Mouse (Mus musculus) heart, embryonic 12.5 days (tissue): ENCODE measurements around the gene Htra3. TPM values are rescaled to one million over a fixed set of nuclear protein-coding genes. Genes with fewer than 3 reads are reported as not detected.

ENCODE experiments used
- ATAC-seq: fragments of 200-750 bp; cut with Nextera tagmentation; 2 replicates; pipeline ENCODE4 v1.8.0; 2017; ENCODE audit warnings: moderate TSS enrichment, moderate library complexity; ENCODE audit not compliant: insufficient number of reproducible peaks, low FRiP score
- H3K27ac ChIP-seq: fragments of 300-500 bp; sonication (generic); 2 replicates; pipeline ENCODE4 v1.5.1; 2016; ENCODE audit warnings: mild to moderate bottlenecking, moderate library complexity; ENCODE audit not compliant: poor library complexity, severe bottlenecking
- H3K27me3 ChIP-seq: fragments of 300-500 bp; sonication (generic); replicated peaks from 2 replicates; pipeline ENCODE4 v1.6.1; 2016; ENCODE audit warnings: mild to moderate bottlenecking, moderate library complexity
- H3K36me3 ChIP-seq: fragments of 300-500 bp; sonication (generic); 2 replicates; pipeline ENCODE4 v1.6.1; 2016; ENCODE audit warnings: mild to moderate bottlenecking, moderate library complexity
- H3K4me1 ChIP-seq: fragments of 300-500 bp; sonication (generic); replicated peaks from 2 replicates; pipeline ENCODE4 v1.6.1; 2016; ENCODE audit warnings: mild to moderate bottlenecking
- H3K4me2 ChIP-seq: fragments of 300-500 bp; sonication (generic); 2 replicates; pipeline ENCODE4 v1.6.1; 2016; ENCODE audit warnings: mild to moderate bottlenecking, moderate library complexity
- H3K4me3 ChIP-seq: fragments of 300-500 bp; sonication (generic); 2 replicates; pipeline ENCODE4 v1.5.1; 2016; ENCODE audit warnings: mild to moderate bottlenecking
- H3K9ac ChIP-seq: fragments of 300-500 bp; sonication (generic); 2 replicates; pipeline ENCODE4 v1.6.1; 2016; ENCODE audit warnings: mild to moderate bottlenecking, moderate library complexity
- H3K9me3 ChIP-seq: fragments of 300-500 bp; sonication (generic); replicated peaks from 2 replicates; pipeline ENCODE4 v1.6.1; 2016; ENCODE audit warnings: mild to moderate bottlenecking, moderate library complexity
- WGBS: fragments of 180-500 bp; shearing (Covaris S2); methylation state at CpG from one replicate; pipeline ENCODE4 v1.1.7; 2016; 5-methylcytosine and 5-hydroxymethylcytosine counted together
- polyA plus RNA-seq: library from polyadenylated mRNA; unstranded; fragments of >200 nt; fragmentation: Nextera tagmentation; extraction: Ambion mirVana; gene quantifications from 2 replicates; pipeline ENCODE4 v1.2.1, GENCODE M21; 2016

Htra3 gene
- polyA plus RNA-seq, 1 experiment from 2014 or later: 4.3 TPM

- Histone ChIP-seq H3K27ac (no peak overlapping the region), H3K4me3 (no peak overlapping the region), H3K4me1 (peaks cover 43% of the 10 kb centered on the region), H3K4me2 (no peak overlapping the region), H3K27me3 (no peaks in the 10 kb centered on the region), H3K9me3 (no peaks in the 10 kb centered on the region), H3K9ac (no peak overlapping the region), H3K36me3 (no peaks in the 10 kb centered on the region)
- no peak for ATAC-seq
- 48% methylated on average over 4 of the region's 4 CpGs for WGBS
Measured at GRCm38 (mm10) chr5:35717946-35718345, 38.4 kb upstream of the Htra3 start.

GRCm38 (mm10) chr5:35717455-35717854 is 37.9 kb upstream of the Htra3 start:
- no peak for ATAC-seq
- no peak overlapping the region for H3K4me3 ChIP-seq
- H3K9ac ChIP-seq: no peak overlapping the region
- H3K4me1 ChIP-seq: peaks cover 38% of the 10 kb centered on the region
- H3K27ac ChIP-seq: no peak overlapping the region
- H3K9me3 ChIP-seq: no peaks in the 10 kb centered on the region
- H3K4me2 ChIP-seq: no peak overlapping the region
- H3K36me3 ChIP-seq: no peaks in the 10 kb centered on the region
- no peaks in the 10 kb centered on the region for H3K27me3 ChIP-seq
- WGBS: 76% methylated on average over 5 of the region's 5 CpGs

- H3K4me2 ChIP-seq: no peak overlapping the region
- H3K27me3 ChIP-seq: no peaks in the 10 kb centered on the region
- H3K4me3 ChIP-seq: no peak overlapping the region
- H3K27ac ChIP-seq: no peak overlapping the region
- WGBS: 41% methylated on average over 13 of the region's 13 CpGs
- no peak overlapping the region for H3K9ac ChIP-seq
- H3K36me3 ChIP-seq: no peaks in the 10 kb centered on the region
- H3K4me1 ChIP-seq: 0 out of 2 replicates have a peak, but pooled peaks cover 10% of the 10 kb centered on the region
- H3K9me3 ChIP-seq: no peaks in the 10 kb centered on the region
- peak; percentile 72 for ATAC-seq
Measured at GRCm38 (mm10) chr5:35713649-35714354, 34.2 kb upstream of the Htra3 start.

- ATAC-seq: no peak
- H3K9me3 ChIP-seq: no peaks in the 10 kb centered on the region
- no peak overlapping the region for H3K27ac ChIP-seq
- H3K4me3 ChIP-seq: no peak overlapping the region
- 0 out of 2 replicates have a peak, but pooled peaks cover 2% of the 10 kb centered on the region for H3K4me1 ChIP-seq
- H3K9ac ChIP-seq: no peak overlapping the region
- no peaks in the 10 kb centered on the region for H3K27me3 ChIP-seq
- no peaks in the 10 kb centered on the region; the same call in 1 of the 2 replicates for H3K36me3 ChIP-seq
- 63% methylated on average over 5 of the region's 5 CpGs for WGBS
- no peak overlapping the region for H3K4me2 ChIP-seq
Measured at GRCm38 (mm10) chr5:35712517-35712916, 32.9 kb upstream of the Htra3 start.

GRCm38 (mm10) chr5:35710931-35711330 is 31.3 kb upstream of the Htra3 start:
- no peaks in the 10 kb centered on the region for H3K27me3 ChIP-seq
- ATAC-seq: no peak
- no peaks in the 10 kb centered on the region; the same call in 1 of the 2 replicates for H3K36me3 ChIP-seq
- no peak overlapping the region for H3K9ac ChIP-seq
- no peaks in the 10 kb centered on the region for H3K9me3 ChIP-seq
- no peak overlapping the region for H3K4me3 ChIP-seq
- no peak overlapping the region for H3K27ac ChIP-seq
- 0 out of 2 replicates have a peak, but pooled peaks cover 2% of the 10 kb centered on the region for H3K4me1 ChIP-seq
- no peak overlapping the region for H3K4me2 ChIP-seq
- 67% methylated on average over 3 of the region's 3 CpGs for WGBS

GRCm38 (mm10) chr5:35710481-35710880 is 30.9 kb upstream of the Htra3 start:
- no peak for ATAC-seq
- Histone ChIP-seq H3K27ac (no peak overlapping the region), H3K9ac (no peak overlapping the region)

GRCm38 (mm10) chr5:35705411-35705810 is 25.8 kb upstream of the Htra3 start:
- Histone ChIP-seq H3K9me3 (no peaks in the 10 kb centered on the region), H3K36me3 (peaks cover 7% of the 10 kb centered on the region; the same call in 1 of the 2 replicates), H3K9ac (no peak overlapping the region), H3K27ac (no peak overlapping the region), H3K27me3 (peaks cover 10% of the 10 kb centered on the region; the same call in 1 of the 2 replicates), H3K4me3 (no peak overlapping the region), H3K4me2 (no peak overlapping the region), H3K4me1 (no peaks in the 10 kb centered on the region)
- 83% methylated on average over 3 of the region's 3 CpGs for WGBS
- ATAC-seq: no peak

More at GRCm38 (mm10) chr5:35710481-35710880, 30.9 kb upstream of the Htra3 start:
- Histone ChIP-seq H3K36me3 (no peaks in the 10 kb centered on the region; the same call in 1 of the 2 replicates), H3K4me3 (no peak overlapping the region), H3K4me2 (no peak overlapping the region), H3K27me3 (no peaks in the 10 kb centered on the region), H3K9me3 (no peaks in the 10 kb centered on the region), H3K4me1 (0 out of 2 replicates have a peak, but pooled peaks cover 2% of the 10 kb centered on the region)
- WGBS: 62% methylated on average over 3 of the region's 3 CpGs

GRCm38 (mm10) chr5:35703814-35704213 is 24.2 kb upstream of the Htra3 start:
- H3K4me3 ChIP-seq: no peak overlapping the region
- no peaks in the 10 kb centered on the region for H3K4me1 ChIP-seq
- H3K27ac ChIP-seq: no peak overlapping the region
- no peaks in the 10 kb centered on the region for H3K9me3 ChIP-seq
- H3K27me3 ChIP-seq: peaks cover 17% of the 10 kb centered on the region
- ATAC-seq: no peak
- no peak overlapping the region for H3K9ac ChIP-seq
- 90% methylated on average over 4 of the region's 4 CpGs for WGBS
- H3K36me3 ChIP-seq: peaks cover 11% of the 10 kb centered on the region; the same call in 1 of the 2 replicates
- H3K4me2 ChIP-seq: no peak overlapping the region

- Histone ChIP-seq H3K4me1 (no peaks in the 10 kb centered on the region), H3K9me3 (no peaks in the 10 kb centered on the region), H3K27ac (no peak overlapping the region), H3K36me3 (peaks cover 11% of the 10 kb centered on the region; the same call in 1 of the 2 replicates), H3K4me3 (no peak overlapping the region), H3K4me2 (no peak overlapping the region), H3K27me3 (peaks cover 17% of the 10 kb centered on the region), H3K9ac (no peak overlapping the region)
- no peak for ATAC-seq
- 79% methylated on average over 8 of the region's 8 CpGs for WGBS
Measured at GRCm38 (mm10) chr5:35703183-35703582, 23.6 kb upstream of the Htra3 start.

- 81% methylated on average over 4 of the region's 4 CpGs for WGBS
- no peak for ATAC-seq
- no peak overlapping the region for H3K4me3 ChIP-seq
- H3K27me3 ChIP-seq: peaks cover 17% of the 10 kb centered on the region
- H3K4me1 ChIP-seq: no peaks in the 10 kb centered on the region
- no peak overlapping the region for H3K27ac ChIP-seq
- peaks cover 11% of the 10 kb centered on the region; the same call in 1 of the 2 replicates for H3K36me3 ChIP-seq
- H3K4me2 ChIP-seq: no peak overlapping the region
- H3K9ac ChIP-seq: no peak overlapping the region
- no peaks in the 10 kb centered on the region for H3K9me3 ChIP-seq
Measured at GRCm38 (mm10) chr5:35702582-35703140, 23.1 kb upstream of the Htra3 start.

- Histone ChIP-seq H3K4me2 (no peak overlapping the region), H3K27me3 (peaks cover 21% of the 10 kb centered on the region), H3K27ac (no peak overlapping the region), H3K9ac (no peak overlapping the region), H3K36me3 (0 out of 2 replicates have a peak, but pooled peaks cover 13% of the 10 kb centered on the region), H3K4me1 (no peaks in the 10 kb centered on the region), H3K4me3 (no peak overlapping the region), H3K9me3 (no peaks in the 10 kb centered on the region)
- 43% methylated on average over 6 of the region's 6 CpGs for WGBS
- ATAC-seq: no peak
Measured at GRCm38 (mm10) chr5:35701042-35701441, 21.5 kb upstream of the Htra3 start.
